Mouse (Mus musculus): ENCODE data around the gene Plekhh3. TPM values are rescaled to one million over a fixed set of nuclear protein-coding genes. Genes with fewer than 3 reads are reported as not detected.

Gene Plekhh3
- total and polyA plus RNA-seq, 3 experiments: 1.5 to 3.8 (median 2.6) TPM

DNA sequence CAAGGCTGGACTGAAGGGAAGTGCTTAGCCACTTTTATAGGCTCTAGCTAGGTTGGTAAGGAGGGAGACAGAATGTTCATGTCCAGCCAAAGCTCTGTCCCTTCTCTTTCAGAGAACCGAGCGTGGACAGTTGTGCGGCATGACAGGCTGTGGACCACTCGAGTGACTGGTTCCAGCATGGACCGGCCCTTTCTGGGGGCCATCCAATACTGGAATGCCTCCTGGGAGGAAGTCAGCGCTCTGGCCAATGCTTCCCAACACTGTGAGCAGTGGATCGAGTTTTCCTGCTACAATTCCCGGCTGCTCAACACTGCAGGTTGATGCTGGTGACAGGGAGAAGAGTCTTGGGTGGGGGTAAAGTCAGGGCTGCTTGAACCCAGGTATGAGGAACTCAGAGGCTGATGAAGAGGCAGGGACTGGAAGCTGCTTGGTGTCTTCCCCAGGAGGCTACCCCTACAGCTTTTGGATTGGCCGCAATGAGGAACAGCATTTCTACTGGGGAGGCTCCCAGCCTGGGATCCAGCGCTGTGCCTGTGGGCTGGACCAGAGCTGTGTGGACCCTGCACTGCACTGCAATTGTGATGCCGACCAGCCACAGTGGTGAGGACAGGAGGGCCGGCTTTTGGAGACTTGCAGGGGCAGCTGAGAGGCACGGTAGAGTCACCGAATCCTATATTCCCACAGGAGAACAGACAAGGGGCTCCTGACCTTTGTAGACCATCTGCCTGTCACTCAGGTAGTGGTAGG lies 11.8 kb upstream of the Plekhh3 start:
- no peak for ATAC-seq (ENCODE audit: extremely low read depth, insufficient number of reproducible peaks, low FRiP score, poor library complexity, severe bottlenecking)
- DNase-seq (ENCODE audit: low spot score): no peak
- peaks cover 46% of the 10 kb centered on the region for H3K27me3 ChIP-seq (ENCODE audit: insufficient read depth, low read length)
- TF ChIP-seq GATA2 (IDR thresholded peaks at IDR 0.05; ENCODE audit: borderline replicate concordance, low read depth, low read length) (no peak), POLR2AphosphoS5 (IDR thresholded peaks at IDR 0.05; ENCODE audit: insufficient replicate concordance, low read depth, low read length) (no peak), GATA1 (IDR thresholded peaks at IDR 0.05; ENCODE audit: borderline replicate concordance, low read length) (no peak), TAL1 (conservative IDR thresholded peaks at IDR 0.05; ENCODE audit: low read depth, low read length) (no peak), CTCF (IDR thresholded peaks at IDR 0.05; ENCODE audit: low read depth, low read length) (no peak)
- H3K9me3 ChIP-seq (replicated peaks): no peaks in the 10 kb centered on the region
- peaks cover 8% of the 10 kb centered on the region; the same call in 1 of the 2 replicates for H3K4me1 ChIP-seq (ENCODE audit: insufficient read depth, low read depth, low read length)
- no peaks in the 10 kb centered on the region for H3K36me3 ChIP-seq (replicated peaks)
- no peak overlapping the region for H3K4me3 ChIP-seq (ENCODE audit: low read depth, low read length)

DNA sequence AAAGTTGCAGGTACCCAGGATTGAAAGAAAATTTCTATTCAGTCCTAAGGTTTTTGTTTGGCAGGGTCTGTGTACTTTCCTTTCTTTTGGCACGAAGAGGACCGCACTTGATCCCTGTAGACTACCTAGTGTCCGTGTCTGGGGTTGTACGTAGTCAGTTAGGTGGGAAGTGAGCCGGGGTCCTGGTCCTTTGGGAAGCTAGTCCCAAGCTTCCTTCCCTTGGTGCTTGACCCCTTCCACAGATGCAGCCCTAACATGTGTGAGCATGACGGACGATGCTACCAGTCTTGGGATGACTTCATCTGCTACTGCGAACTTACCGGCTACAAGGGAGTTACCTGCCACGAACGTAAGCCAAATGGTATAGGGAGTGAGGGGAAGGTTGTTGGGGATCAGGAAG lies 10.8 kb upstream of the Plekhh3 start:
- TF ChIP-seq TAL1 (conservative IDR thresholded peaks at IDR 0.05; ENCODE audit: low read depth, low read length): no peak
- no peak for TF ChIP-seq GATA2 (IDR thresholded peaks at IDR 0.05; ENCODE audit: borderline replicate concordance, low read depth, low read length)
- no peak for TF ChIP-seq GATA1 (IDR thresholded peaks at IDR 0.05; ENCODE audit: borderline replicate concordance, low read length)
- TF ChIP-seq POLR2AphosphoS5 (IDR thresholded peaks at IDR 0.05; ENCODE audit: insufficient replicate concordance, low read depth, low read length): no peak
- no peaks in the 10 kb centered on the region for H3K36me3 ChIP-seq (replicated peaks)
- DNase-seq (ENCODE audit: low spot score) (no peak), ATAC-seq (ENCODE audit: extremely low read depth, insufficient number of reproducible peaks, low FRiP score, poor library complexity, severe bottlenecking) (no peak)
- no peak overlapping the region for H3K4me3 ChIP-seq (ENCODE audit: low read depth, low read length)
- H3K9me3 ChIP-seq (replicated peaks): no peaks in the 10 kb centered on the region
- peaks cover 54% of the 10 kb centered on the region for H3K27me3 ChIP-seq (ENCODE audit: insufficient read depth, low read length)
- H3K4me1 ChIP-seq (ENCODE audit: insufficient read depth, low read depth, low read length): peaks cover 12% of the 10 kb centered on the region; the same call in 1 of the 2 replicates

DNA sequence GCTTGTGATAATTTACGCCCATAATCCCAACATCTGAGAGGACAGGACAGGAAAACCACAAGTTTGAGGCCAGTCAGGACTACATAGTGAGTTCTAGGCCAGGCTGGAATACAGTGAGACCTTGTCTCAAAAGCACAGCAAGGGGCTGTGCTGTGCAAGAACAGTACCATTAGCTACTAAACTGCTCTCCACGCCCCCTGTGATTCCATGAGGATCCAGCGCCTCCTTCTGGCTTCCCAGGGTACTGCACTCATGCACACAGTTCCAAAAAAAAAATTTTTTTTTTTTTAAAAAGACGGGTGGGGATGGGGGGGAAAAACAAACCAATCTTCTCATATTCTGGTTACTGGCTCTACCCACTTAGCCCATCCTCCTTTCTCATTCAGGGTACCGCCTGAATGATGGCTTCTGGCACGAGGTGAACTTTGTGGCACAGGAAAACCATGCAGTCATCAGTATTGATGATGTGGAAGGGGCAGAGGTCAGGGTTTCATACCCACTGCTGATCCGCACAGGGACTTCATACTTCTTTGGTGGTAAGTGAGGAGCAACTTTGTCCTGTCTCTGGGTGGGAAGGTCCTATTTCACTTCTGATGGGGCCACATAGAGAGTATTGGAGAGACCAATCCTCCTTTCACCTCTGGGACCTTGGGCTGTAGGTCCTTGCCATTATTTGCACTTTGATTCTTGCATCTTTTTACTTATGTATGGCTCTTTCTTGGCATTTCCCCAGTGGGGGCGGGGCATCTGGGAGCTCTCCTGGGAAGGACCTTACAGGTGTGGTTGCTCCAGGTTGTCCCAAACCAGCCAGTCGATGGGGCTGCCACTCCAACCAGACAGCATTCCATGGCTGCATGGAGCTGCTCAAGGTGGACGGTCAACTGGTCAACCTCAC lies 9.9 kb upstream of the Plekhh3 start:
- Histone ChIP-seq H3K9me3 (replicated peaks) (no peaks in the 10 kb centered on the region), H3K4me3 (ENCODE audit: low read depth, low read length) (no peak overlapping the region), H3K27me3 (ENCODE audit: insufficient read depth, low read length) (peaks cover 63% of the 10 kb centered on the region), H3K4me1 (ENCODE audit: insufficient read depth, low read depth, low read length) (peaks cover 20% of the 10 kb centered on the region), H3K36me3 (replicated peaks) (no peaks in the 10 kb centered on the region)
- no peak for ATAC-seq (ENCODE audit: extremely low read depth, insufficient number of reproducible peaks, low FRiP score, poor library complexity, severe bottlenecking)
- peak; percentile 48; the same call in 1 of the 2 replicates for TF ChIP-seq CTCF (IDR thresholded peaks at IDR 0.05; ENCODE audit: low read depth, low read length)
- no peak for TF ChIP-seq TAL1 (conservative IDR thresholded peaks at IDR 0.05; ENCODE audit: low read depth, low read length)
- no peak for TF ChIP-seq GATA1 (IDR thresholded peaks at IDR 0.05; ENCODE audit: borderline replicate concordance, low read length)
- no peak for TF ChIP-seq GATA2 (IDR thresholded peaks at IDR 0.05; ENCODE audit: borderline replicate concordance, low read depth, low read length)
- TF ChIP-seq POLR2AphosphoS5 (IDR thresholded peaks at IDR 0.05; ENCODE audit: insufficient replicate concordance, low read depth, low read length): no peak
- DNase-seq (ENCODE audit: low spot score): peak; percentile 66

DNA sequence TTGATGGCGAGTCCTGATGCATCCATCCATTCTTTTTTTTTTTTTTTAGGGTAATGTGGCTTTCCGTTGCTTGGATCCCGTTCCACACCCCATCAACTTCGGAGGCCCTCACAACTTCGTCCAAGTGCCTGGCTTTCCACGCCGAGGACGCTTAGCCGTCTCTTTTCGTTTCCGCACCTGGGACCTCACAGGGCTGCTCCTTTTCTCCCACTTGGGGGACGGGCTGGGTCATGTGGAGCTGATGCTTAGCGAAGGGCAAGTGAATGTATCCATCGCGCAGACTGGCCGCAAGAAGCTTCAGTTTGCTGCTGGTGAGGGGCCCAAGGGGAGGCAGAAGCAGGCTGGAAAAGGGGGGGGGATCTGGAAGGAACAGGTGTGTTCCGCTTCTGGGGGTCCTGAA lies 9.1 kb upstream of the Plekhh3 start:
- no peak for ATAC-seq (ENCODE audit: extremely low read depth, insufficient number of reproducible peaks, low FRiP score, poor library complexity, severe bottlenecking)
- Histone ChIP-seq H3K4me3 (ENCODE audit: low read depth, low read length) (no peak overlapping the region), H3K4me1 (ENCODE audit: insufficient read depth, low read depth, low read length) (peaks cover 24% of the 10 kb centered on the region), H3K36me3 (replicated peaks) (no peaks in the 10 kb centered on the region), H3K27me3 (ENCODE audit: insufficient read depth, low read length) (peaks cover 70% of the 10 kb centered on the region), H3K9me3 (replicated peaks) (no peaks in the 10 kb centered on the region)
- no peak for TF ChIP-seq GATA1 (IDR thresholded peaks at IDR 0.05; ENCODE audit: borderline replicate concordance, low read length)
- TF ChIP-seq GATA2 (IDR thresholded peaks at IDR 0.05; ENCODE audit: borderline replicate concordance, low read depth, low read length): no peak
- no peak for DNase-seq (ENCODE audit: low spot score)

DNA sequence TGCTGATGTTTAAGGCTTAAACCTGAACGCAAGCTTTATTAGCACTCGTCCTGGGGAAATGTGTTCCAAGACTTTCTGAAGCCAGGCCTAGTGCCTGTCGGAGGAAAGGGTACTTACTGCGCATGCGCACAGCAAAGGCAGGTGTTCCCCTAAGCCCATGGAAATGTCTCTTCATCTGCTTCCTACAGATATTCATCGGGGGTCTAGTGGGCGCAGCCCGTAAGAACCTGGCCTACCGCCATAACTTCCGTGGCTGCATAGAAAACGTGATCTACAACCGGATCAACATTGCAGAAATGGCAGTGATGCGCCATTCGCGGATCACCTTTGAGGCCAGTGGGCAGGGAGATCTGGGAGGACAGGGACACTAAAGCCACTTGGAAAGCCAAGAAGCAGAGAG lies 8.2 kb upstream of the Plekhh3 start:
- H3K27me3 ChIP-seq (ENCODE audit: insufficient read depth, low read length): peaks cover 74% of the 10 kb centered on the region
- DNase-seq (ENCODE audit: low spot score) (no peak), ATAC-seq (ENCODE audit: extremely low read depth, insufficient number of reproducible peaks, low FRiP score, poor library complexity, severe bottlenecking) (no peak)
- 0 out of 2 replicates have a peak, but pooled peaks cover under 1% of the 10 kb centered on the region for H3K9me3 ChIP-seq (replicated peaks)
- H3K4me3 ChIP-seq (ENCODE audit: low read depth, low read length): no peak overlapping the region
- H3K4me1 ChIP-seq (ENCODE audit: insufficient read depth, low read depth, low read length): peaks cover 28% of the 10 kb centered on the region
- TF ChIP-seq POLR2AphosphoS5 (IDR thresholded peaks at IDR 0.05; ENCODE audit: insufficient replicate concordance, low read depth, low read length) (no peak), GATA2 (IDR thresholded peaks at IDR 0.05; ENCODE audit: borderline replicate concordance, low read depth, low read length) (no peak), CTCF (IDR thresholded peaks at IDR 0.05; ENCODE audit: low read depth, low read length) (no peak), GATA1 (IDR thresholded peaks at IDR 0.05; ENCODE audit: borderline replicate concordance, low read length) (no peak), TAL1 (conservative IDR thresholded peaks at IDR 0.05; ENCODE audit: low read depth, low read length) (no peak)
- no peaks in the 10 kb centered on the region for H3K36me3 ChIP-seq (replicated peaks)

Measured in G1E (cell line).